Mouse (Mus musculus): ENCODE measurements around the gene Ccdc184. TPM values are rescaled to one million over a fixed set of nuclear protein-coding genes. Genes with fewer than 3 reads are reported as not detected.

The Ccdc184 gene
- polyA plus RNA-seq, 1 experiment from 2014 or later = 15.9 TPM

DNA sequence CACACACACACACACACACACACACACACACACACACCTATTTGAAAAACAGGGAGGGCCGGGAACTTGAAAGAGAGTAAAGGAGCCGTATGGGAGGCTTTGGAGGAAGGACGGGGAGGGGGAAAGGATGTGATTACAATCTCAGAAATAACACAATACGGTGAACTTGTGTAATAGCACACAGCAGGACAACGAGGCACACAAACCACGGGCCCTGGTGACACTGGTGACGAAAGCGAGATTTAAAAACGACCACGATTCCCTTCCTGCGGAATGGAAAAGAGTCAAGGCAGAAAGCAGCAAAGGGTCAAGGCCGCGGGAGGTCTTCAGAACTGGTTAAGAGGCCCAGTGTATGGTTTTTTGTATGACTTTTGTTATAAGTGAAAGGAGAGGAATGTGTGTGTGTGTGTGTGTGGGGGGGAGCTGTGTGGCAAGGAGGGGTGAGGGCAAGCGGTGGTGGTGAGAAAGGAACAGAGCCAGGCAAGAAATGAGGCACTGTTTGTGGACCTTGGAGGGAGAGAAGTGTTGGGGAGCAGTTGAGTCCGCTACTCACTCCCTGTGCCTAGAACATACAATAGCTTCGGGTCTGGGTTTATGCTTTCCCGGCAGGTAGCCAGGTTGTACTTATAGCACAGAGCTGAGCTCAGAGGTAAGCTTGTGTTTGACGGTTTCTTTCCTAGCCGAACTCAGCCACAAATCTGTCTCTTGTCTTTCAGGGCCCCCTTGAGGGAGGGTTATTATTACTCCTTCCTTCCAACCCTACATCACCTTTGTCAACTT, 5.7 kb upstream of the Ccdc184 start:
- ATAC-seq (ENCODE audit: low FRiP score) = no peak

GRCm38 (mm10) chr15:98162561-98162960, 4.4 kb upstream of the Ccdc184 start:
- Histone ChIP-seq H3K9ac (no peak overlapping the region), H3K36me3 (replicated peaks) (no peaks in the 10 kb centered on the region), H3K27me3 (peaks cover 6% of the 10 kb centered on the region), H3K27ac (no peak overlapping the region), H3K9me3 (no peaks in the 10 kb centered on the region), H3K4me2 (no peak overlapping the region), H3K4me1 (peaks cover 10% of the 10 kb centered on the region), H3K4me3 (replicated peaks) (no peak overlapping the region)
- 81% methylated on average over 4 of the region's 4 CpGs for WGBS
- ATAC-seq (ENCODE audit: low FRiP score) = no peak

More for the DNA sequence above, 5.7 kb upstream of the Ccdc184 start:
- Histone ChIP-seq H3K27me3 (peaks cover 6% of the 10 kb centered on the region), H3K4me1 (peaks cover 2% of the 10 kb centered on the region; the same call in 1 of the 2 replicates), H3K4me3 (replicated peaks) (no peak overlapping the region), H3K9ac (no peak overlapping the region), H3K4me2 (no peak overlapping the region), H3K27ac (no peak overlapping the region), H3K36me3 (replicated peaks) (no peaks in the 10 kb centered on the region), H3K9me3 (no peaks in the 10 kb centered on the region)
- WGBS = 58% methylated on average over 19 of the region's 19 CpGs

GRCm38 (mm10) chr15:98165525-98165924, 1.4 kb upstream of the Ccdc184 start, which contains the start of gene Asb8:
Gene Asb8, minus strand, starts transcription at chr15:98165625.
- H3K36me3 ChIP-seq (replicated peaks) = no peaks in the 10 kb centered on the region
- 83% methylated on average over 5 of the region's 5 CpGs for WGBS
- H3K9ac ChIP-seq = no peak within 1 kb of the TSS
- no peak within 1 kb of the TSS for H3K27ac ChIP-seq
- no peaks in the 10 kb centered on the region for H3K9me3 ChIP-seq
- peak within 1 kb of the TSS; percentile 87 for H3K4me2 ChIP-seq
- ATAC-seq (ENCODE audit: low FRiP score) = no peak
- H3K27me3 ChIP-seq = peaks cover 35% of the 10 kb centered on the region
- peaks cover 36% of the 10 kb centered on the region for H3K4me1 ChIP-seq
- no peak within 1 kb of the TSS for H3K4me3 ChIP-seq (replicated peaks)

DNA sequence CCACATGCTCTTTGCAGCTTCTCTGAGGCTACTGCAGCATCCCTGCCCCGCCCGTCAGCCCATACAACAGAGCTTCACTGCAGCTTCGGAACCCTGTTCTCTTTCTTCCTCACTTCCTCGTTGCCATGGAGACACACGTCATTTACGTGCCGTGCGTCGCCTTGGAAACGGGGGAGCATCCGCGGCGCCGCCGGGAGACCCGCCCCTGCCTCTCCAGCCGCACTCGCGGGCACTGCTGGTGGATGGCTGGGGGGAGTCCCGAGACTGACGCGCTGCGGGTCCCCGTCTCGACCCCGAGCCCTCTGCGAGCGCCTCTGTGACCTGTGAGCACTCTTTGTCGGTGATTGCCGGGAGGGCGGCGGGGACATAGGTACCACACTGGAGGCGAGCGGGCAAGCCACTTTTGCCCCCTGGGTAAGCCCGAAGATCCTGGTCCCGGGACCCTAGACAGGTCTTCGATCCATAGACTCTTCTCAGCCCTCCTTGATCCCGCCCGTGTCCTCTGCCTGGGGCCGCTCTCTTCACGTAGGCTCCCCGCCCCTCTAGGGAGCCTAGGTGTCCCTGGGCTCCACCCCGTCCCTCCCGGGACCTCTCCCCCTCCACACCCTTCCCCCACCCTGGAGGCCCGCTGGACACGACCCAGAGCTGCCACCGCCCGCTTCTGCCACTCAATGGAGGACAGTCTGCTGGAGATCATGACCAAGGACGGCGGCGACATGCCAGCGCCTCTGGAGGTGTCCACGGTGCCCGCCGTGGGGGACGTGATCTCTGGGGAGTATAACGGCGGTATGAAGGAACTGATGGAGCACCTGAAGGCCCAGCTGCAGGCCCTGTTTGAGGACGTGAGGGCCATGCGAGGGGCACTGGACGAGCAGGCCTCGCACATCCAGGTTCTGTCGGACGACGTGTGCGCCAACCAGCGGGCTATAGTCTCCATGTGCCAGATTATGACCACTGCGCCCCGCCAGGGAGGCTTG, 975 bp downstream of the Ccdc184 start:
- Histone ChIP-seq H3K4me2 (peak overlapping the region; percentile 87), H3K36me3 (replicated peaks) (no peaks in the 10 kb centered on the region), H3K9ac (peak overlapping the region; percentile 59), H3K27ac (peak overlapping the region; percentile 94), H3K4me3 (replicated peaks) (peak overlapping the region; percentile 61), H3K27me3 (peaks cover 55% of the 10 kb centered on the region), H3K9me3 (no peaks in the 10 kb centered on the region), H3K4me1 (peaks cover 41% of the 10 kb centered on the region)
- peak; percentile 95 for ATAC-seq (ENCODE audit: low FRiP score)
- under 1% methylated on average over 69 of the region's 69 CpGs for WGBS

DNA sequence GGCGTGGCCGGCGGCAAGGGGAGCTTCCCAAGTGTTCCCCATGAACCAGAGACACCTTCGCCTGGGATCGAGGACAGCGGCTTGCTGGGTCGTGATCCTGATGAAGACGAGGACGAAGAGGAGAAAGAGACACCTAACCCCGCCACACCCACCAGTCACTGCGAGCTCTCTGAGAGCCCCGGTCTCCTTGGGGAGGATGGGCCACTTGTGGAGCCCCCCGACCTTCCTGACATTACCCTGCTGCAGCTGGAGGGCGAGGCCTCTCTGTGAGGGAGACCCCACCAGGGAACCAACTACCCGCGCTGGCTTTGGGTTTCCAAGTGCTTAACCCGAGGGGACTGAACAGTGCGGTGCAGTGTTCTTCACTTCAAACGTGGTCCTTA, 1.7 kb downstream of the Ccdc184 start:
- ATAC-seq (ENCODE audit: low FRiP score) = no peak
- Histone ChIP-seq H3K36me3 (replicated peaks) (no peaks in the 10 kb centered on the region), H3K9ac (peak overlapping the region; percentile 59), H3K27me3 (peaks cover 58% of the 10 kb centered on the region), H3K4me2 (peak overlapping the region; percentile 87), H3K27ac (no peak overlapping the region), H3K4me3 (replicated peaks) (peak overlapping the region; percentile 61), H3K9me3 (no peaks in the 10 kb centered on the region), H3K4me1 (peaks cover 41% of the 10 kb centered on the region)
- 2% methylated on average over 19 of the region's 19 CpGs for WGBS

- no peak for ATAC-seq (ENCODE audit: low FRiP score)
- peaks cover 41% of the 10 kb centered on the region for H3K4me1 ChIP-seq
- peak overlapping the region; percentile 61 for H3K4me3 ChIP-seq (replicated peaks)
- peaks cover 62% of the 10 kb centered on the region for H3K27me3 ChIP-seq
- H3K9ac ChIP-seq = no peak overlapping the region
- H3K9me3 ChIP-seq = no peaks in the 10 kb centered on the region
- no peaks in the 10 kb centered on the region for H3K36me3 ChIP-seq (replicated peaks)
- H3K27ac ChIP-seq = no peak overlapping the region
- WGBS = 39% methylated on average over 7 of the region's 7 CpGs
- peak overlapping the region; percentile 87 for H3K4me2 ChIP-seq
These were observed 3.4 kb downstream of the Ccdc184 start for GRCm38 (mm10) chr15:98170365-98170764.

DNA sequence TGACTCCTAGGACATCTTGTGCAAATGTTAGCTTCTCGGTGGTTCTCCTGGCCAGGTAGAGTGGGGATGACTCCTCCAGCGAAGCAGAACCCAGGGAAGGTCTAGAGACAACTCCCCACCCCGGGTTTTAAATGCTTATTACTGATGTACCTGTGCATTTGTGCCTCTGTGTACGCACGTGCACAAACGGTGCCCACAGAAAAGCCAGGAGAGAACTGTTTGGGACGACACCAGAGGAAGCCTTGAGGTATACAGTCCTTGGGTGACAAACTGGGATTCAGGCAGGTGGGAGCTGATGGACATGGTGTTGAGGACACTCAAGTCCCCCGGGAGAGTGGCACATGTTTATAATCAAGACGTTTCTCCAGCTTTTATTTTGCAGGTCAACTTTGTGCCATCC, 4.0 kb downstream of the Ccdc184 start:
- peaks cover 41% of the 10 kb centered on the region for H3K4me1 ChIP-seq
- H3K27ac ChIP-seq = no peak overlapping the region
- H3K27me3 ChIP-seq = peaks cover 57% of the 10 kb centered on the region
- H3K36me3 ChIP-seq (replicated peaks) = no peaks in the 10 kb centered on the region
- no peak overlapping the region for H3K9ac ChIP-seq
- no peaks in the 10 kb centered on the region for H3K9me3 ChIP-seq
- no peak overlapping the region for H3K4me3 ChIP-seq (replicated peaks)
- WGBS = 77% methylated on average over 9 of the region's 9 CpGs
- H3K4me2 ChIP-seq = peak overlapping the region; percentile 87
- no peak for ATAC-seq (ENCODE audit: low FRiP score)

DNA sequence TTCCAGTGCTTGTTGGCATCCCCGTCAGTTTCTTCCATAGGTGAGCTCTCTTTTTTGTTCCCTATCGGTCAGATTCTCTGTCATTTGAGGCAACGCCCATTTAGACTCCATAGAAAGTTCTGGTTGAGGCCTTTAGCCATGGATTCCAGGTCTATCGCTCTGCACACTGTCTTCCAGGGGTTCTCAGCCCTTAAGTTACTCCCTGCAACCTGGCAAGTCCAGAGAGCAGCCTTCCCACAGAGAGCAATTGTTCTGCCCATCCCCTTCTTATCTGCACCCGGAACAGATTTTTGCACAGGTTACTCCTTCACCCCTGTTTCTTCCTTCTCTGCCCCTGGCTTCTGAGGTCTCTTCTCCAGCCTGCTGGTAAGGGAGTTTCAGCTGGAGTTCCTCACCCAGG, 5.2 kb downstream of the Ccdc184 start:
- ATAC-seq (ENCODE audit: low FRiP score) = no peak
- H3K9me3 ChIP-seq = no peaks in the 10 kb centered on the region
- H3K27me3 ChIP-seq = peaks cover 64% of the 10 kb centered on the region
- H3K4me3 ChIP-seq (replicated peaks) = no peak overlapping the region
- H3K36me3 ChIP-seq (replicated peaks) = no peaks in the 10 kb centered on the region
- no peak overlapping the region for H3K27ac ChIP-seq
- 67% methylated on average over 5 of the region's 5 CpGs for WGBS
- no peak overlapping the region for H3K4me2 ChIP-seq
- no peak overlapping the region for H3K9ac ChIP-seq
- peaks cover 33% of the 10 kb centered on the region for H3K4me1 ChIP-seq

DNA sequence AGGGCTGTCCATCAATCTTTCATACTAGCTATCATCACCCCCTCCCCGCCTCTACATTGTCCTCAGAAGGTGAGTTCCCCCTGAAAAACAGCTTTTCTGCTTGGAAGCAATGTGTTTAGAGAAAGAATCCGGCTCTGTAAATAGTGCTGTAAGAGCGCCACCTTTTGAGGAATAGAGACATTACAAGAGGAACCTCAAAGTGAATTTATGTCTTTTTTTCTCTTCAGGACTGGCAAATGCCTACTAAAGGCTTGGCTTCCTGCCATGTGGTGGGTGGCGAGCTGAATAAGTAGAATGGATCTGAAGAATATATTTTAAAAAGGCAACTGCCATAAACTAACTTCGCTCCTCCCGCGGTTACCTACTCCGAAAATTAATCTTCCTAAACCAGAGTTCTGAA, 6.9 kb downstream of the Ccdc184 start:
- H3K4me1 ChIP-seq = peaks cover 23% of the 10 kb centered on the region
- H3K9ac ChIP-seq = no peak overlapping the region
- H3K4me2 ChIP-seq = no peak overlapping the region
- no peak for ATAC-seq (ENCODE audit: low FRiP score)
- H3K27me3 ChIP-seq = peaks cover 62% of the 10 kb centered on the region
- WGBS = 36% methylated on average over 8 of the region's 8 CpGs
- H3K4me3 ChIP-seq (replicated peaks) = no peak overlapping the region
- H3K36me3 ChIP-seq (replicated peaks) = no peaks in the 10 kb centered on the region
- H3K27ac ChIP-seq = no peak overlapping the region
- H3K9me3 ChIP-seq = no peaks in the 10 kb centered on the region

DNA sequence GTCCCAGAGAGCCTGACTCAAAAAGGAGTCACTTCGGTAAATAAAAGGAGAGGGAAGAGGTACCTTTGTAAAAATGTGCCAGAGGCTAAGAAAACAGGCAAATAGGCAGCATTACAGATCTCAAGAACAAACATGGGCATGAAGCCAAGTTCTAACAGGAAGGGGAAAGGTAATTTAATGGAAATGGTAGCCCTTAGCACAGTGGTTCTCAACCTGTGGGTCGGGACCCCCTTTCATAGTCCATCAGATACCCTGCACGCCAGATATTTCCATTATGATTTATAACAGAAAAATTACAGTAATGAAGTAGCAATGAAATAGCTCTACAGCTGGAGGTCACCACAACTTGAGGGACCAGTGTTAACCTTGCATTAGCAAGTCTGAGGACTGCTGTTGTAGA, 10.4 kb downstream of the Ccdc184 start:
- peaks cover 32% of the 10 kb centered on the region for H3K27me3 ChIP-seq
- no peaks in the 10 kb centered on the region for H3K36me3 ChIP-seq (replicated peaks)
- H3K4me1 ChIP-seq = peaks cover 7% of the 10 kb centered on the region
- no peak overlapping the region for H3K9ac ChIP-seq
- no peak overlapping the region for H3K4me3 ChIP-seq (replicated peaks)
- no peaks in the 10 kb centered on the region for H3K9me3 ChIP-seq
- H3K4me2 ChIP-seq = no peak overlapping the region
- no peak overlapping the region for H3K27ac ChIP-seq
- ATAC-seq (ENCODE audit: low FRiP score) = no peak
- WGBS = 78% methylated on average over 3 of the region's 3 CpGs

DNA sequence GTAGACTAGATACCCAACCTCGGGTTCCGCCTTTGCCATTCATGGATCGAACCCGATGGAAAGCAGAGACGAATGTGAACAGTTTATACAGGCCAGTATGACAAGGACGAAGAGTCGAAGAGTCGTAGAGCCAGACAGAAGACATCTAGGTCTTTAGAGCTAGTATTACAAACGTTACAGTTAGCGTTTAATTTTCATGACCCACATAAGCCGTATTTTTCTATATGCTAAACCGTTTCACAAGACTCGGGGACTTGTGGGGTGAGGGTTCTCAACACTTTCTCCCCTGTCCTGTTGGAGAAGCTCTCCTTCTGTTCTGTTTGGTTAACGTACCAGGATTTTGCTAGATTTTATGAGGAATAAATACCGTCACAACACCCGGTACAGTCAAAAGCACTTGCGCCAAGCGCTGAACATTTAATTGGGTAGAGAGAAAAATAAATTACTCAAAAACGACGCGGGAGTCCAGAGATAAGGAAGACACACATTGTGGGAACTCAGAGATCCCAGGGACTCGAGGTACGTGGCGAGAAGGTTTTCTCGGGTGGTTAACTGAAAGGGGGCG, 13.7 kb downstream of the Ccdc184 start:
- Histone ChIP-seq H3K4me3 (replicated peaks) (peak overlapping the region; percentile 53), H3K27me3 (peaks cover 20% of the 10 kb centered on the region; the same call in 1 of the 2 replicates), H3K4me1 (peaks cover 7% of the 10 kb centered on the region), H3K9ac (peak overlapping the region; percentile 61), H3K9me3 (no peaks in the 10 kb centered on the region), H3K4me2 (peak overlapping the region; percentile 78), H3K36me3 (replicated peaks) (no peaks in the 10 kb centered on the region), H3K27ac (peak overlapping the region; percentile 75)
- ATAC-seq (ENCODE audit: low FRiP score) = no peak
- 3% methylated on average over 26 of the region's 26 CpGs for WGBS

DNA sequence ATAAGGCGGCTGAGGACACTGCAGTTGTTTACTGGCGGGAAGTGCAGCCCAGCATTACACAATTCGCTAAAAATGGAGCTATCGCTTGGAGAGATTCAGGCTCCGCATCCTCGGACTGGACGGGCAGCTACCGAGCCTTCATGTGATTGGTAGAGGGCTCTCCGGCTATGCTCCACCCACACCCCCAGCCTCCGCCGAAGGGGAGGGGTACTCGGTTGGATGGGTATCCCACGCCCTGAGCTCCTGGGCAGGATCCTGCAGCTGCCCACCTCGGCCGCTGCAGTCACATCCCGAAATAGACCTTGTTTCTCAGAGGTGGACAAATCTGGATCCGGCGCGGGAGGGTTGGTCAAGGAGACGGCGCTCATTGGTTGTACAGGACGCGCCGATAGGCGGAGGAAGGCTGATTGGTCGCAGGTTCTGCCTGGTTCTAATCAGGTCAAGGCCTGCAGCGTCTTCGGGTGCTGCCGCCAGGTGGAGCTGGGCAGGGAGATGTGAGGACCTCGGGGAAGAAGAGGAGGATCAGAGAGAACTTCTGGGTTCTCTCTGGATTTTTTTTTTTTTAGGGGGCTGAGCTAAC, 14.3 kb downstream of the Ccdc184 start:
- peak overlapping the region; percentile 75 for H3K27ac ChIP-seq
- peak overlapping the region; percentile 78 for H3K4me2 ChIP-seq
- under 1% methylated on average over 30 of the region's 30 CpGs for WGBS
- ATAC-seq (ENCODE audit: low FRiP score) = peak; percentile 98
- peaks cover 20% of the 10 kb centered on the region; the same call in 1 of the 2 replicates for H3K27me3 ChIP-seq
- H3K36me3 ChIP-seq (replicated peaks) = no peaks in the 10 kb centered on the region
- peaks cover 7% of the 10 kb centered on the region for H3K4me1 ChIP-seq
- H3K9me3 ChIP-seq = no peaks in the 10 kb centered on the region
- H3K9ac ChIP-seq = peak overlapping the region; percentile 61
- H3K4me3 ChIP-seq (replicated peaks) = peak overlapping the region; percentile 53

All from forebrain, embryonic 12.5 days (tissue).